Mouse (Mus musculus): ENCODE data around the gene Ubr7.

Gene Ubr7

DNA sequence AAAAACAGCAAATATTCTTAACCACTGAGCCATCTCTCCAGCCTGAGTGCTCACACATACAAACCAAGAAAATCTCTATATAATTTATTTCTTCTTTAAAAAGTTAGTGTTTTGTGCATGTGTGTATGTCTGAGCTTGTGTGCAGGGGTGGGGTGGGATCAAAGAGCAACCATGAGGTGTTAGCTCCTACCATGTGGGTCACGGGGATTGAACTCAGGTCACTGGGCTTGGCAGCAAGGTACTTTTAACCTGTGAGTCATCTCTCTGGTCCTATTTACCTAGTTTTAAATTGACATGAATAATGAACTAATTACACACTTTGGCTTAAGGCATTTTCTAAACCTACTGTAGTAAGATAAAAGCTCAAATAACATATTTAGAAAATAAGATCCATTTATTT lies 68.6 kb downstream of the Ubr7 start:
- no peak for DNase-seq (ENCODE audit: low spot score)

DNA sequence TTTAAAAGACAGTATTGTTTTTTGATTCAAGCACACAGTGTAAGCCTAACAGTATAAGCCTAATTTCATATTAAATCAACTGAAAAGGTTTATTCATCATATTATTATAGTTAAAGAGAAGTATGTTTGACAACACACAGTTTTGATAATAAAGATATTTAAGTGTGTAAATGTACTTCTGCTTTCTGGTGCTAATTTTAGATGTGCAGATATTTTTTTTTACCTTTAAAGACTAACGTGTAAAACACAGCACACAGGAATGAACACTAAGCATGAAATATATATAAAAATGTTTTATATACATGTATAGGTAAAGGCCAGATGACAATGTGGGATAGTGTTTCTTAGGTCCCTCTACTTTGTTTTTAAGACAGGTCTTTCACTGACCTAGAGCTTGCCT lies 69.4 kb downstream of the Ubr7 start:
- DNase-seq (ENCODE audit: low spot score), result no peak

Measured in ovary, postnatal 36 days (tissue).